Mouse (Mus musculus): ENCODE results near the gene Gen1. TPM values are rescaled to one million over a fixed set of nuclear protein-coding genes. Genes with fewer than 3 reads are reported as not detected.

Gen1 gene
- polyA plus RNA-seq (2017; shearing (Covaris generic)), result 1.1 TPM

DNA sequence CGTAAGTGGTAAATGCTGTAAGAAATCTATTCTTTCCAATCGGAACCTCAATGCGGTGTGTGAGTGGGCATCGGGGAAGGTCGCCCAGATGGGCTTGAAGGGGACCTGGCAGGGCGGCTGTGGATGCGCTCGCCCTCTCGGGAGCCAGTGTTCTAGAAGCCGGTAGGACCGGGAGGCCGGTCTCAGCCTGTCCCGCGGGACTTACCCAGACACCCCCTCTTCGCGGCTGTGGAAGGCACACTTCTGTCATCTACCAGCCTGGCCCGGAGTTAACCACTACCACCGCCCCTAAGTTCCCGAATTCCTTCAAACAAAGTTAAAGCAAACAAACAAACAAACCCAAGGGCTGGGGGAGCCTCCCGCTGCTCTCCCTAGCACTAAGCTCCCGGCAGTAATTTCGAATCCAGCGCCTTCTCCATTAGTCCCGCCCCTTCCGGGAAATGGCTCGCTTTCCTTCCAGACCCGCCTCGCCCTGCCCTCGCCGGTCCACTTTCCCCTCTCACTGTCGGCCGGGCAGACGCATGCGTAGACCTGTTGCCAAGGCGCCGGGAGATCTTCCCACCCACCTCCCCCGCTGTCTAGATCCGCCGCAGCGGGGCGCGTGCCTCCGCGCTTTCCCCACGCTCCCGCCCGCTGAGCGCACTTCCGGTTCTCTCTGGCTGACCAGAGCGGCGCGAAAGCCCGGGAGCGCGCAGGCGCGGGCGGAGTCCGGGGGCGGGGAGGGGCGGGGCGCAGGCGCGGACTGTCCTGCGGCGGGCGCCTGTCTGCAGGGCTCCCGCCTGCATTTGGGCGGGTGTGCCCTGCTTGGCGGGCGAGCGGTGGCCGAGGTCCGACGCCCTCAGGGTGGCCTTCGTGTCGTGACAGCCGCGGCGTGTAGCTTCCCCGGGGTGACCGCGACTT is at the start of gene Gen1, which contains the start of gene Smc6:
Gene Gen1 (minus strand): TSS at position 420 of the 900 bp plus-strand sequence.
Gene Smc6 (plus strand): TSS at position 505 of the 900 bp plus-strand sequence.

DNA sequence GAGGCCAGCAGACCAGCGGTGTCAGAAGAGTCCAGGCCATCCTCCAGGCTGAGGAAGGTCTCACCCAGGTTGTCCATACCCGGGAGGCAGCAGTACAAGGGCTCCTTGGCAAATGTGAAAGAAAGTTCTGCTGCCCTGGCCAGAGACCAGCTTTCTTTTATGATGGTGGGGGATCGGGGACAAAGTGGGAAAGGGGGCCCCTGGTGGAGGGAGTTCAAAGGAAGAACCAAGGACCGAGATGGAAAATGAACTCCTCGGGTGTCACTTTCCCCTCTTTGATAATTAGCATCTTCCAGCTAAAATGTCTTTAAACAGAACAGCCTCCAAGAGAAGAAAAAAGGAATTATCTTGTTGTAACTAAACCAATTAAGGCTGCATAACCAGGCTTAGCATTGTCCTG is 56.7 kb downstream of the Gen1 start, which contains the start of gene Msgn1:
Gene Msgn1 (minus strand): TSS at position 101 of the 400 bp plus-strand sequence.

Other genes with a start within 250 kb of the Gen1 start
- gene Kcns3, start 114.7 kb downstream of the Gen1 start, polyA plus RNA-seq (2017; shearing (Covaris generic)), result not detected
- not detected for gene Msgn1, start 56.8 kb downstream of the Gen1 start, polyA plus RNA-seq (2017; shearing (Covaris generic))
- 191 TPM for gene Smc6, start 85 bp upstream of the Gen1 start, polyA plus RNA-seq (2017; shearing (Covaris generic))
- not detected for gene Vsnl1, start 170.8 kb upstream of the Gen1 start, polyA plus RNA-seq (2017; shearing (Covaris generic))
- gene Rad51ap2, start 190.3 kb upstream of the Gen1 start, polyA plus RNA-seq (2017; shearing (Covaris generic)), result not detected

All from naive thymus-derived CD4-positive, alpha-beta T cell, adult 5 months (primary cell).